Mouse (Mus musculus) layer of hippocampus, adult 9-11 months (tissue): ENCODE measurements around the gene Haus8.
"Not testable (repeated sequence)": the region's sequence is repeated elsewhere in the genome, so short reads cannot be mapped to it uniquely, and the experiment has no call there.

Source experiments
- DNase-seq: peaks from one replicate; pipeline ENCODE4 v3.0.0; 2022

Haus8 gene

DNA sequence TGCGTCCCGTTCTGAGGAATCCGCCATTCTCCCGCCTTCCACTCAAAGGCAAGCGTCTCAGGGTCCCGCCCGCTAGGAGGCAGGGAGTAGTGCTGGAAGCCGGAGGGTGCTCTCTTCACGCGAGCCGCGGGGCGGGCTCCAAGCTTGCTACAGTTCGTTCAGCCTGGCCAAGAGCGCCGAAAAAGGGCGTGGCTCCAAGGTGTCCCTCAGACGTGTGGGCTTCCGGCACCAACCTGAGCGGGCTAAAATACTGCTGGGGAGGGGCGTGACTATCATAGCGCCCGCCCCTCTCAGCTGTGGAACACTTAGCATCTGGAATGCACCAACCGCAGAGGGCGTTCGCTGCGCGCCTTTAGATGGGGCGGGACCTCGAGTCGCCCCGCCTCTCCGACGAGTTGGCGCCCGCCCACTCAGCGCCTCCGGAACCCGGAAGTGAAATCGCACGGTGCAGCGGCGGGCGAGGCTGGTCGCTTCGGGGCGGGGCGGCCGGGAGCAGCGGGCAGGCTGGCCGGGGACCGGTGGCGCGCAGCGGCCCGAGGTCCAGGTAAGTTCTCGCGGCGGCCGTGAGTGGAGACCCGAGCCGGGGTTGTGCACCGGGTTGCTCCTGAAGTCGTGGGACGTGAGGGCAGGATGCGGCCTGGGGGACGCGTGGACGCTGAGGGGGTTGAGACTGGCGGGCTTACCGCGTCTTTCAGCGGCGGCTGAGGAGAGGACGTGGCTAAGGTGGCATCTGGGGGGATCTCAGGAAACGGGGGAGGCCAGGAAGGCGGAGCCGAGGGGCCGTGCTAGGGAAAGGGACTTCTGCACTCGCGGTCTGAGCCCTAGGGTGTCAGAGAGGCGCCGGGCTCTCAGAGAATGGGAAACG is at the start of gene Haus8, which contains the start of gene Myo9b:
Haus8 (minus strand) TSS at position 649 of the 865 bp plus-strand sequence.
Myo9b (plus strand) TSS at position 429 of the 865 bp plus-strand sequence.
- DNase-seq = peak; percentile 98

DNA sequence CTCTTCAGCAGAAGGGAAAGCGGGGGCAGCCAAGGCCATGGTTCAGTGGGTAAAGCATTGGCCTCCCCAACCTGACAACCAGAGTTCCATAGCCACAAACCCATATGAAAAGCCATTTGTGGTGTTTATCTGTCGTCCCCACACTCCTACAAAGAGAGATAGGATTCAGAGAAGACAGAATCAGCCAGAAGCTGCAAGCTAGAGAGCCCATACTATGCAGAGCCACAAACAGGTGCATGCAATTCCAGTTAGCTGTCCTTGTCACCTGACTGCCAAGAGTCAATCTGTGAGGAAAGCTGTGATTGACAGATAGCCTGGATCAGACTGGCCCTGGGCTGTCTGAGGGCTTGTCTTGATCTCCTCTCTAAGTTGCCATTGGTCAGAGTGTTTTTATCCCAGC is 47.0 kb upstream of the Haus8 start:
- not testable (repeated sequence) for DNase-seq

DNA sequence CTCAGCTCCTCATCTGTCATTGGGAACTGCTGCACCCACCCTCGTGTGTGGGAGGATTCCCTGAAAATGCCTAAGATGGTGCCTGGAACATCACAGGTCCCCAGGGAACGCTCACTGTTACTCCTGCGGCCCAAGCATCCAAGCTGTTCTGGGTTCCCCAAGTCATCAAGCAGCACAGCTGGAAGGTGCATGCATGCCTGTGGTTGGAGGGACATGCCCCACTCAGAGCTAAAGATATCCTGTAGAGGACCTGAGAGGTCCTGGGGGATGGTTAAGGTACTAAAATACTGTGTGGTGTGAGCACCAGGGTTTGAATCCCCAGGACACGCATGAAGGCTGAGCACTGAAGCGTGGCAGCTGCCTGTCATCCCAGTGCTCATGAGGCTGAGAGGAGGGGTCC is 45.9 kb upstream of the Haus8 start:
- DNase-seq = not testable (repeated sequence)

DNA sequence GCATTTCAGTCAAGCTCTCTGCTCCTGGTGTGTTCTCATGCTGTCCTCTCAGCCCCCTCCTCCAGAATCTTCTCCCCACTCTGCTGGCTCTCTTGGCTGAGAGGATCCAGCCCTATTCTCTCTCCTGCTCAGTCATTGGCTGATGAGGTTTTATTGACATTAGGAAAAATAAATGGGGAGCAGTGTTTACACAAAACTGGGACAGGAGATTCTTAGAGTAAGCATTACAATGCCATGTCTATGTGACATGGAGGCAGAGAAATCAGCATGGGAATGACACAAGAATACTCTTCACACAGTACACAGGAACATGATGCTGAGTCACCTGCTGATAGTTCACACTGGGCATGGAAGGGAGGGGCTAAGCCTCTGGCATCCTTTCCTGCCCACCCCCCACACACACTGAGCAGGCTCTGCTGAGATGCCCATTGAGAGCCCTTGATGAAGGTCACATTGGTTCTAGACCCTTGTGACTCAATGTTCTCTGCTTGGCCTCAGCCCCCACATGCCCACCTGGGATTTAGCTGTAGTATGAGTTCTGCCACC is 43.8 kb upstream of the Haus8 start:
- peak; percentile 28 for DNase-seq

DNA sequence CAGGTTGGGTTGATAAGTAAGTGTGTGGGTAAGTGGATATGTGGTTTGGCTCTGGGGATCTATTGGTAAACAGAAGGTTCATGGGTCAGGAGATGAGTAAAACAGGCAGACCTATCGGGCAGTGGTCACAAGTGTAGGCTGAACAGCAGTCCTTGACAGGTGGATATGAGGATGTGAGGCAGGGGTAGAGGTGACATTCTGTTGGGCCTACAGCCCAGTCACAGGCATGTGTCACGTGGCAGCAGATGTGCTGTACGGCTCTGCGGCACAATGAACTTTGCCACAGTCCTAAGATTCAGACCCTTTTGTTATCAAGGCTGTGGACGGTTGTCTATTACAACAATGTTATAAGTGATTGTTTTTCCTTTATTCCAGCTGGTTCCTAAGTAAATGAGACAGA is 43.2 kb upstream of the Haus8 start:
- no peak for DNase-seq

DNA sequence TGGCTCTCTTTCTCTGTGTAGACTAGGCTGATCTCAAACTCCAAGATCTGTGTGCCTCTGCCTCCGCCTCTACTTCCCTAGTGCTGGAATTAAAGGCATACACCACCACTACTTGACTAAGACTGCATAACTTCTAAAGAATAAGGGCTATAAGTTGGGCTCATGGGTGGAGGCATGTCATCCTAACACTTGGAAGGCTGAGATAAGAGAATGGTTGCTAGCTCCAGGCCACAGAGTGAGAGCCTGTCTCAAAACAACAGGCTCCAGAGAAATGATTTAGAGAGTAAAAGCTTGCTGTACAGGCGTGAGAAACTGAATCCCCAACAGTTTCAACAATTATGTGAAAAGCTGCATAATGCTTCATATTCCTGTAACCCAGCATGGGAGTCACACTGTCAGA is 41.2 kb upstream of the Haus8 start:
- no peak for DNase-seq

DNA sequence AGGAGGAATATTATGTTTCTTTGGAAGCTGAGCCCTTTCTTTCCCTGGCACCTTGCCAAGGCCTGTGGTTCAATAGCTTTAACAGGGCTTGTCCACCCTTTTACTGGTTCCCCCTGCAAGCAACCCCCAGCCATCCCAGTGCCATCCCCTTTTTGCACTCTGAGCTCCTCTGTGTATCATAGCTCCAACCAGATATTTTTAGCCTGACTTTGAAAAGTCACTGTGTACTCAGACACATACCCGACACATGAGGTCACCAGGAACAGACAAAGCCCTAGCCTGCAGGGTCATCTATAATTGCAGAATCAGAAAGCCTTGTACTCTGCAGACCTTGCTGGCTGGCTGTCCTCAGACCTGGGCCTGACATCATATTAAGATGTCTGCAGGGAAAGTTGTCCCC is 40.0 kb upstream of the Haus8 start:
- DNase-seq = no peak

DNA sequence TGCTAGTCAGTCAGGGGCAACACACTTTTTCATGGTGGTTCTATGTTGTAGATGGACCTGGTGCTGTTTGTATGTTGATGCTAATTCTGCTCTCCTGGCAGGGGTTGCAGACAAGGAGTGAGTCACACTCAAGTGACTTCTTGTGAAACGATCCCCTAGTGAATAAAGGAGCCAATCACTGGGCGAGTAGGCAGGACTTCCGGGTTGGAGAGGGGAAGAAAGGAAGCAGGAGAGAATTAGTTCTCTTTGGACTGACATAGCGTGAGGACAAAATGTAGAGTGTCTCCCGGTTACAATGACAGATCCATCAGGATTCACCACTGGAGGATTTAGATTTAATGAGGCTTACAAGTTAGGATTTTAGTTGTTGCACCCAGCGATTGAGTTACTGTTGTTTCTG is 37.7 kb upstream of the Haus8 start:
- DNase-seq = peak; percentile 59

DNA sequence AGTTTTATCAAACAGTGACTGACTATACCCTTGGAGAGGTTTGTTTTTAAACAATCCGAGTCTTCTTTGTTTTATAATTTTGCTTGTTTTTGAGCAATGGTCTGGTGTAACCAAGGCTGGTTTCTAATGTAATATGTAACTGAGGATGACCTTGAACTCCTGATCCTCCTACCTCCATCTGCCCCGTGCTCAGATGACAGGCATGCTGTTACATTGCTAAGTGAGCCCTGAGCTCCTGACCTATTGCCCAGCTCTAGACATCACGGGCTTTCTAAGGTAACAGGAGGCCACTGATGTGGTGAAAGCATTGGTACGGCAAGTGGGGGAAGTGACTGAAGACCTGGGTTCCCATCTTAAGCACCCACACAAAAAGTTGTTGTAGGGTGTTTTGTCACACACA is 35.2 kb upstream of the Haus8 start:
- no peak for DNase-seq

DNA sequence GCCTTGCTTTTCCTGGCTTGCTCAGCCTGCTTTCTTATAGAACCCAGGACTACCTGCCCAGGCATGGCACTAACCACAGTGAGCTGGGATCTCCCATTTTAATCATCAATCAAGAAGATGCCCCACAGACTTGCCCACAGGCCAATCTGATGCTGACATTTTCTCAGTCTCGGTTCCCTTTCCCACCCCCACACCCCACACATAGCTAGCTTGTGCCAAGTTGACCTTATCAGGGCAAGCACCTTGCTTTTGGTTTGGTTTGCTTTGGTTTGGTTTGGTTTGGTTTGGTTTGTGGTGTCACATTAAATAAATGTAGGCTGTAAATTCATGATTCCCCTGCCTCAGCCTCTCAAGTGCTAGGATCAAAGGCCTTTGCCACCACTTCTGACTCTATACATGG is 34.6 kb upstream of the Haus8 start:
- no peak for DNase-seq

DNA sequence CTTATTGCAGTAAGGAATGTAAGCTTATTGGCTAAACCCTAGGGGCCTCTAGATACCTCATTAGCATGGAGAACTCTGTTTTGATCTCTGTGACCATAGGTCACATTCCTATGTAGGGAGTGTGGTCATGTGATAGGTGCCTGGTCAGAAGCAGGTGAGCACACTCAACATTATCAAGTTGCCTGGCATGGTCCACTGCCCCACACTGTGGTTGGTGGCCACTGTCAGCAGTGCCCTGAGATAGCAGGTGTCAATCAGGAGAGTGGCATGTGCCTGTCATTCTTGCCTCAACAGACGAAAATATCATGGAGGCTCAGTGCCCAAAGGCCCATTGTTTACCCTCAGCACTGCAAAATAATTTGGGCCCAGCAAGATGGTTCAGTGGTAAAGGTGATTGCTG is 33.3 kb upstream of the Haus8 start:
- DNase-seq = no peak

DNA sequence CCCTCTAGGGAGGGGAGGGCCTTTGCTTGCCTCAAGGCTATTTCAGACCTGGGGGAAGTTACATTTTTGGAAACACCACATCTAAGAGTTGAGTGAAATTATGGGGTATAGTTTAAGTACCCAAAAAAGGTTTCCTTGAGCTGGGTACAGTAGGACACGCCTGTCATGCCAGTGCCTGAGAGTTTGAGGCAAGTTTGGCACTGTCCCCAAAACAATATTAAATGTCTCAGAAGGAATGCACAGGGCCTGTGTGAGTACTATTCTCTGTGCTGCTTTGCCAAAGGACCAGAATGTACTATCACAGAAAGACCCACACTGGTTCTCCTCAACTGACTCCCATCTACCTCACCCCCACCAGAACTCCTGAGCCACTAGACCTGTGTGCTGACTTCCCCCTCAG is 30.9 kb upstream of the Haus8 start:
- no peak for DNase-seq

DNA sequence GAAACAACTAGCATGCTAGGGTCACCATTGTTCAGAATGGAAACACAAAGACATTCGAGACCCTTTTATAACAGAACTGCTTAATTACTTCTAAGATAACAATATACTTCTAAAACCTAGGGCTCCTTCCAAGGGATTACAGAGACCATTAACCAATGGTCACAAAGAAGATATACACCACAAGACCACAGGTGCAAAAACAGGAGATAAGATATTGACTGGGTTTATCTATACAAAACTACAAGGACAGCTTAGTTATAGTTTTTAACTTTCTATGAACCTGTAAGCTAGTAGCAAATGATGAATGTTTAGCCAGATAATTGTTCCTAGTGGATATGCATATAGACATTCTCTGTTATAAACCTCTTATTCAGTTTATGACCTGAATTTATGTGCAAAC is 30.1 kb upstream of the Haus8 start:
- DNase-seq = no peak

DNA sequence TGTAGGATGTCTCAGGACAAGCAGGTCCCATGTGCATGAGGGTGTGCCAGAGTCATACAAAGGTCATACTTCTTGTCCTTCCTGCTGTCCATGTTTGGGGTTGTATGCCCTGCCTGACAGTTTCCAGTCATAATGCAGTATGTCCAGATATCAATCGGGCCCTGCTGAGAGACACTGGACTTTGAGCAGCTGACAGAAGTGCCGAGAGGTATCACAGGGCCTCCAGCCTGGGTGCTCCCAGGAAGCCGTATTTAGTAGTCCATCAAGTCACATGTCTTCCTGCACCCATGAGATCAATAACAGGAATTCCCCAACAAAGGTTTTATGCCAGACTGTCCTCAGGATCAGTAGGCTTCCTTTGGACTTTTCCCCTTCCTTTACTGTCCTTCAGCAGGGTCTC is 27.0 kb upstream of the Haus8 start:
- DNase-seq = no peak

DNA sequence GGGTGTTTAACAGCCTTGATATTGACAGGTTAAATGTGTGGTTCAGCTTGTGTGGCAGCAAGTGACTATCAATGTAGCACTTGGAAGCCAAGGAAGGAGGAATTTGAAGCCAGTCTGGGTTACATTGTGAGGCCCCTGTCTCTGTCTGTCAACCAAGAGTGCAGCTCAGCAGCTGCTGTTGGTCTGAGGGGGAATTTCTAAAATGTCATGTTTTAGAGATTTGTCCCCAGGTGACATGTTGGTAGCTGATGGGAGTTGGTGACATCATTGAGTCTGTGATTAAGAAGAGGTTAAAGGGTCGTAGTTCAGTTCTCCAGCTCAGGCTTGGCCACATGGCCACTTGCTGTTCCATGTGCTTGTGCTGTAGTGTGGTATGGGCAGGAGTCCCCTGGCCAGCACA is 24.7 kb upstream of the Haus8 start:
- no peak for DNase-seq

DNA sequence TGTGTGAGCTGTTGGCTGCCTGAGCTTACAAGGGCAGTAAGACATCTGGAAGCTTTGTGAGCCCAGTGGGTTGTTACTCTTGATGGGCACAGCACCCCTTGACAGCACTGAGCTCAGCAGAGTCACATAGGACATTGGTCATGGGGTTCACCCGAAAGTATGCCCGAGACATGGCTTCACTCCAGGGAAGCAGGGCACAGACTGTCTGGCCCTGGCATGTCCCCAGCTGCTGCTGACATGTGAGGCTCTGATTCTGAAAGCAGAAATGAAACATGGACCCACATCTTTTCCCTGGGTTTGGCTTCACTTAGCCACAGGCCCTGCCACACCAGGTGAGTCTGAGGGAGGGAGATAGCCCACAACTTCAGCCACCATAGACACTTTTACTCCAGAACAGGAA is 24.1 kb upstream of the Haus8 start:
- no peak for DNase-seq

DNA sequence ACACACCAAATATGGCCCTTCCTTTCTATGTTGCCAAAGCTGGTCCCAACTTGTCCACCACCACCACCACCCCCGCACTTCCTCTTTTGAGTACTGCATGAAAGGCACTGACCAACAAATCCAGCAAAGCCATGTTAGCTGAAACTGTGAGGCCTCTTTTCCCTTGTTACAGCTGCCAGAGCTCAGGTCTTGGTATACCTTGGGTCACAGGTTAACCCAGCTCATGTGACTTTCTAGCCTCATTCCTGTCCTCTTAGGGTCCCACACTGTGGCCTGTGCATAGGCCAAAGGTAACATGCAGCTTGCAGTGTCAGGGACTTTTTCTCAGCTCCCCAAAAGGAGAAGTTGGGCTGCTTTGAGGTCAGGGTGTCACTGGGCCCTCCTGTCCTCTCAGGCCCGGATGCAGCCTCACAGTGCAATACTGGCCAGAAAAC is 23.5 kb upstream of the Haus8 start:
- DNase-seq = peak; percentile 75

DNA sequence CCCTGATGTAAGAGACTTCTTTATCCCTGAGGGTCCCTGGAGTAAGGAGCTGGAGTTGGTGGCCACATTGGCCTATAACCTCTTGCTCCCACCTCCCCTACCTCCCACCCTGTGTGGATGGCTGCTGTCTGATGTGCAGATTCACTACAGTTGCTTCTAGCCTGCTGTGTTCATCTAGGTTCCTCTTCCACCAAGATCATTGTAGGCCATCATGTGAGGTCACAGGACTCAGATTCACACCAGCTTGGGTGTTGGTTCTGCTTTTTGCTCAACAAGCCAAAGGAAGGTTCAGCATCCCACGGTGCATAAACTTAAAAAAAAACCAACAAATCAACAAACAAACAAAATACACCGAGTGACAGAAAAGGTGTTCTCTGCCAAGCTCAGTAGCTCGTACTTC is 21.2 kb upstream of the Haus8 start:
- not testable (repeated sequence) for DNase-seq

DNA sequence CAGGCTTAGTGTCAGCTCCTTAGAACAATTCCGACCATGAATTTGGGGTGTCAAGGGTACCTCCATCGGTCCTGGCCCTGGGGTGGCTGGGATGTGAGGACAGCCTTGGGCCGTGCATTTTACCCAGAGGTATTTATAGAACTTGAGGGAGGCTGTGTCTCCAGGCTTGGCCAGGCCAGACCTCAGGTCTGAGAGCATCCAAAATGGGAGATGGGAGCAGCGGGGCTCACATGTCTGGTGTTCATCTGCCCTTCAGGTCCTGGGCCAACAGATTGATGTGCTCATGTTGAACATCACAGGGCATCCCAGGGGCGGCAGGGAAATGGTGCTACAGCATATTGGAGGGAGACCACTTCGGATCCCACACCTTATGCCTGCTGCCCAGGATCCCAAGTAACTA is 18.6 kb upstream of the Haus8 start:
- no peak for DNase-seq

DNA sequence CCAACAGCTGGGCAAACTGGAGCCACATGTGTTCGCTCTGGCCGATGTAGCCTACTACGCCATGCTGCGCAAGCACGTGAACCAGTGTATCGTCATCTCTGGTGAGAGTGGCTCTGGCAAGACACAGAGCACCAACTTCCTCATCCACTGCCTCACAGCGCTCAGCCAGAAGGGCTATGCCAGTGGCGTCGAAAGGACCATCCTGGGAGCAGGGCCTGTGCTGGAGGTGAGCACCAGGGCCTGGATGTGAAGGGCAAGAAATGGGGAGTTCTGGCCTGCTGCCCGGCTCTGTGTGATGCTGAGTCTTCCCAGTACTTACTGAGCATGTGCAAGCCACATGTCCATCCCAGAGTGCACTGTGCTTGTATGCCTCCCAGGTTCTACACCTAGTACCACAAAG is 18.2 kb upstream of the Haus8 start:
- no peak for DNase-seq

DNA sequence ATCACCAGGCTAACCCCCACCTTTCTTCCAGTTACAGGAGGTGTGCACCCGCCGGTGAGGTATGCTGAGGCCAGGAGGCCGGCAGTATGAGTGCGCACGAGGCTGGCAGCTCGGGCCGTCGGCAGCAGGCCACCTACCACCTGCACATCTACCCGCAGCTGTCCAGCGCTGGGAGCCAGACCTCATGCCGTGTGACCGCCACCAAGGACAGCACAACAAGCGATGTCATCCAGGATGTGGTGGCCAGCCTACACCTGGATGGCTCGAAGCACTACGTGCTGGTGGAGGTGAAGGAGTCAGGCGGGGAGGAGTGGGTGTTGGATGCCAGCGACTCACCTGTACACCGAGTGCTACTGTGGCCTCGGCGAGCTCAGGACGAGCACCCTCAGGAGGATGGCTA is 17.5 kb upstream of the Haus8 start:
- no peak for DNase-seq

DNA sequence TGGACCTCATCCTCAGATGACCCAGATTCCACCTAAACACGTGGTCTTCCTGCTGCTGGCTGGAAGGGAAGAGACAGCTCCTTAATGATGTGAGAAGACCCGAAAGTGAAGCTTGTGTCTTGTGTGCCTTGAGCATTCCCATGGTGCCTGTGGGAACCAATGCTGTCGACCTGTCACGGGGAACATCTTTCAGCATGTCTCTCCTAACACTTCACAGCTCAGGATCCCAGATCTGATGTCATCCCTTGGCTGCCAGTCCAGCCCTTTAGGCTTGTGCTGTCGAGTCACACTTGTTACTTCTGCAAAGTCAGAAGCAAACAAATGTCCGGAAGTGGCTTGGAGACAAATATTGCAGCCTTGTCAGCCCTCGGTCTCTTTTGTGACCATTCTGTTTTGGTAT is 16.4 kb upstream of the Haus8 start:
- no peak for DNase-seq

DNA sequence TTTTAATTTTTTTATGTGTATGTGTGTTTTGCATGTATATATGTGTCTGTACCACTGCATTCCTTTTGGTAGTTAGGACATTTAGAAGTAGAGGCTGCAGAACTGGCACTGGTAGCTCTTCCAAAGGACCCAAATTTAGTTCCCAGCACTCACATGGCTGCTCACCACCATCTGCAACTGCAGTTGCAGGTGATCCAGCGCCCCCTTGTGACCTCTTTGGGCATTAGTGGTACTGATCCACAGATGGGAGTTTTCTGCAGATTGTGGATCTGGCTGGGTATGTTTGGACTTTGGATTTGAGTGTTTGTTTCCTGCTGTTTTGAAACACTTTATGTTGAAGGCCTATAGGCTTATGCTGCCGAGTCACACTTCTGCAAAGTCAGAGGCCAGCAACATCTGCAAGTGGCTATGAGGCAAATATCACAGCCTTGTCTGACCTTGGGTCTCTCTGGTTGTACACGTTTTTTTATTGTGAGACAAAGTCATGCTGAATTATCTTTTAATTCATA is 15.8 kb upstream of the Haus8 start:
- DNase-seq = no peak

DNA sequence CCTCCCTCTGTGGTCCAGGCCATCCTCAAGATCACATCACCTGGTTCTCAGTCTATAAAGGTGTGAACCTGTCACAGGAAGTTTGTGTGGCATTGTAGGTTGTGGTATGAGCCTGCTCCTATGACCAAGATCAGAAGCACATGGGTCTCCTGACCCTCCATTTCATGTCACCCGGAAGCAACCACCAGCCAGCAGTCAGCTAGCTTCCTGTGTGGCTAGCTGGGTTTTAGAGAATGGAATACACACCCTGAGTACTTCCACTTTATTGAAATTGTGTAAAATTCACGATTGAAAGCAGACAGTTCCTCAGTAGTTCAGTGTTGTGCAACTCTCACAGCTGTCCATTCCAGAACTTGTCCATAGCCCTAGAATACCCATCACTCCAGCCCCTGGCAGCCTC is 13.5 kb upstream of the Haus8 start:
- DNase-seq = peak; percentile 44

DNA sequence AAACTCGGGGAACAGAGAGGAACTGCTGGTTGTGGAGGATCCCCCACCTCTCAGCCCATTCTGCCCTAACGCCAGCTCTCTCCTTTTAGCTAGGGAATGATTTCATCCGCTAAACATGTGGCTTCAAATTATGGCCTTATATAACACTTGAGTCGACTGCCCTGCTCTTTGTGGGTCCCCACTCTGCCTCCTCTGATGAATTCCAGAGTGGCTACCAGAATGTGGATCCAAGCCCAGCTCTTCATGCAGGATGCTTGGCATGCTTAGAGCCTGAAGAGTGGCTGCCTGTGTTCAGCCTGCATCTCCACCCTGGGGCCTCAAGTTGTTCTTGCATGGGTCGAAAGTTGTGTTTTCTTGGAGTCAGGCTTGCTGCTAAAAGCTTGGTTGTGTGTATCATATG is 9.9 kb upstream of the Haus8 start:
- DNase-seq = no peak
